Mouse (Mus musculus) C2C12 (cell line): ENCODE measurements around the gene Otulin.

ENCODE experiments used
- CEBPB ChIP-seq: IDR thresholded peaks from one replicate; pipeline ENCODE4 v1.6.1; 2011; ENCODE audit warnings: low read depth, mild to moderate bottlenecking, control low read depth, moderate library complexity
- CTCF ChIP-seq: IDR thresholded peaks from one replicate; pipeline ENCODE4 v1.5.1; 2011; ENCODE audit not compliant: control insufficient read depth, insufficient read depth, insufficient read length
- FOSL1 ChIP-seq: IDR thresholded peaks from one replicate; pipeline ENCODE4 v1.8.0; 2011; ENCODE audit warnings: mild to moderate bottlenecking, low read length; ENCODE audit not compliant: poor library complexity, insufficient read depth, severe bottlenecking
- MAX ChIP-seq: IDR thresholded peaks from one replicate; pipeline ENCODE4 v1.6.1; 2011; ENCODE audit warnings: mild to moderate bottlenecking, control low read depth
- MYOG ChIP-seq: IDR thresholded peaks from one replicate; pipeline ENCODE4 v1.6.1; 2011; ENCODE audit not compliant: control insufficient read depth, insufficient read length; ENCODE audit errors: extremely low read depth
- USF1 ChIP-seq: IDR thresholded peaks from one replicate; pipeline ENCODE4 v1.6.1; 2011; ENCODE audit warnings: low read depth, mild to moderate bottlenecking, control low read depth, moderate library complexity

DNA sequence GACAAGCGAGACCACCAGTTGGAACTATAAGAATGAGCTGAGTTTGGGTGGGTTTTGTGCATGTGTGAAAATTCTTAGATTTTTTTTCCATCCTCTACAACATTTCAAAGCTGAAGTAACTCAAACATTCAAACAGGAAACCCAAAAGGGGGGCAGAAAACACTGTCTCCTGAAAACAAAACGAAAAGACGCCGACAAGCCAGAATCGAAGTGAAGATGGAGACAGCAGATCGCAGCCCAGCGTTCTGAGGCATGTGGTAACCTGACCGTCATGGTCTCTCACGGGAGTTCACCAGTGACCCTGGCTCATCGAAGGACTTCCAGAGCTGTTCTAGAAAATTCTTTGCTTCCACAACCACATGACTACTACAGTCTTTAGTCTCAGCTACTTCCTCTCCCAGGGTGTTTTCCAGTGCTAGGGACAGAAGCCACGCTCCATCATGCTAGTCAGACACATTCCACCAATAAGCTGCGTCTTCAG, 39.5 kb upstream of the Otulin start:
- no peak for TF ChIP-seq CTCF
- no peak for TF ChIP-seq CEBPB
- no peak for TF ChIP-seq USF1
- TF ChIP-seq MAX: no peak
- TF ChIP-seq FOSL1: no peak
- no peak for TF ChIP-seq MYOG
